Mouse (Mus musculus): Measurements from ENCODE around the gene Fstl4.

DNA sequence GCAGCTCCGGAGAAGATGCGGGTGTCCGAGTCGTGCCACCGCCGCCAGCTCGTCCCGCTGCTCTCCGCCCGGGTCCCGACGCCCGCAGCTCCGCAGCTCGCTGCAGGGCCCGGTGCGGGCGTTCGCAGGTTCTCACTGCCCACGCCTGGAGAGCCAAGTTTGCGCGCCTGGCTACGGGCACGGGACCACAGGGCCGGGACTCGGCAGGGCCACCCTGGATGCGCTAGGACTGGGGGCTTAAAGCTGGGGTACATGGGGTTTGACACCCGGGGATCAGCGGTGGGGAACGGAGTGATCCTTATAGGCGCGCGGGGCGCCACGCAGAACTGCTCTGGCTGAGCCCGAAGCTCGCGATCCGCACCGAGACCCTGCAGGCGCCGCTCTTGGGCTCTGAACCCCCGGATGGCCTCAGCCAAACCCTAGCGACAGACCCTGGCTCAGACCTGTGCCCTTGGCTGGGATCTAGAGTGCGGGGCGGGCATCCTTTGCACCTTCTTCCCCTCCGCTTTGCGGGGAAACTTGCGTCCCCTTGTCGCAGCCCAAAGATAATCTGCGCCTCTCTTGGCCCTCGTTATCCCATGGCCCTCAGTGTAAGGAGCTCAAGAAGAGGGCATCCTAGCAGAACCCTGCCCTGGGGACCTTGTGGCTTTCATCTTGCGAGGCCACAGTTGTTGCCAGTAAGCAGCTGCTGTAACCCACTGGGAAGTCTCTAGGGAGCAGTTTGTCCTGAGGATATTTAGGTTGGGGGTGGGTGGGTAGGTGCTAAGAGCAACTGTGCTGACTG is 652 bp downstream of the Fstl4 start:
- TF ChIP-seq POLR2A (IDR thresholded peaks at IDR 0.05; ENCODE audit: control insufficient read depth, extremely low read depth, insufficient read depth, low read length, poor library complexity) (no peak), CTCF (IDR thresholded peaks at IDR 0.05; ENCODE audit: borderline replicate concordance, control insufficient read depth, extremely low read depth, insufficient read depth, low read length, poor library complexity) (no peak)

All from thymus, adult 2 months (tissue).